16 mouse cellular contexts compared by ENCODE assay signal in genomic region chr10:43609958-43610357, GRCm38 (mm10). TPM values are rescaled to one million over a fixed set of nuclear protein-coding genes. Genes with fewer than 3 reads are reported as not detected.
DNase-seq lines count a peak whose midpoint lies in the region; ATAC-seq lines count a peak whose summit lies in the region.
"Had no signal": no experiment of that assay in that cellular context is flagged by ENCODE, and none has a peak within 500 bp of the region (broad histone marks: within the 10 kb centered on the region; RNA-seq: fewer than 3 reads in every experiment).

No protein-coding gene starts in this region.

- DNase-seq in kidney, postnatal 36 days: no peak
- peak; percentile 84 for DNase-seq in liver
- no peak for DNase-seq in adrenal gland, postnatal 10 days
- DNase-seq: cerebellum, postnatal 10 days; kidney, adult 11 months; kidney, postnatal 14 days; right cerebral cortex, postnatal 4 days had no signal

- no peak overlapping the region for H3K27ac ChIP-seq in kidney, embryonic 15.5 days
- H3K27ac ChIP-seq: hindbrain, embryonic 14.5 days; limb, embryonic 13.5 days; neural tube, embryonic 13.5 days had no signal

- no peak overlapping the region for H3K9ac ChIP-seq in kidney, embryonic 15.5 days
- H3K9ac ChIP-seq: hindbrain, embryonic 14.5 days; limb, embryonic 13.5 days; neural tube, embryonic 13.5 days had no signal

- H3K9me3 ChIP-seq in kidney, embryonic 15.5 days (replicated peaks): no peaks in the 10 kb centered on the region
- H3K9me3 ChIP-seq: limb, embryonic 13.5 days; neural tube, embryonic 13.5 days had no signal

- H3K36me3 ChIP-seq in kidney, embryonic 15.5 days: no peaks in the 10 kb centered on the region
- H3K36me3 ChIP-seq: limb, embryonic 13.5 days; neural tube, embryonic 13.5 days had no signal

- no peaks in the 10 kb centered on the region for H3K4me1 ChIP-seq in kidney, embryonic 15.5 days
- H3K4me1 ChIP-seq: neural tube, embryonic 13.5 days had no signal

- no peaks in the 10 kb centered on the region for H3K27me3 ChIP-seq in kidney, embryonic 15.5 days
- H3K27me3 ChIP-seq: limb, embryonic 13.5 days; neural tube, embryonic 13.5 days had no signal

- no peak overlapping the region for H3K4me3 ChIP-seq in kidney, embryonic 15.5 days (replicated peaks)
- H3K4me3 ChIP-seq: limb, embryonic 13.5 days; megakaryocyte, embryonic 14.5 days; neural tube, embryonic 13.5 days had no signal

- WGBS in kidney, embryonic 15.5 days: 65% methylated on average over 2 of the region's 2 CpGs

- 0 out of 2 replicates have a peak, but pooled peaks have one; percentile 66 for ATAC-seq in kidney, embryonic 15.5 days (replicated peaks; ENCODE audit: low FRiP score)
- peak; percentile 64 for ATAC-seq in erythroblast, adult 5-6 weeks (replicated peaks; ENCODE audit: low FRiP score, poor library complexity, severe bottlenecking)
- ATAC-seq in megakaryocyte progenitor cell, adult 5-6 weeks (replicated peaks; ENCODE audit: poor library complexity): peak; percentile 41
- no peak for ATAC-seq in monocyte, adult 5-6 weeks (replicated peaks; ENCODE audit: insufficient number of reproducible peaks, low FRiP score, low TSS enrichment, poor library complexity, severe bottlenecking)
- ATAC-seq: forebrain, embryonic 16.5 days had no signal

- H3K4me2 ChIP-seq in kidney, embryonic 15.5 days: no peak overlapping the region
- H3K4me2 ChIP-seq: hindbrain, embryonic 14.5 days; limb, embryonic 13.5 days; neural tube, embryonic 13.5 days had no signal

RNA-seq across cellular contexts. Expression of gene Cd24a, which starts 31.9 kb away (rescaled TPM):
- 425 and 436 TPM in 2 replicates for polyA plus RNA-seq in kidney, embryonic 15.5 days (2015; fragmentation: Nextera tagmentation; extraction: Ambion mirVana)
- 3,214 and 3,327 TPM in 2 replicates for total RNA-seq in erythroblast, adult 5-6 weeks (2015; ENCODE audit: low replicate concordance)
- total RNA-seq in erythroblast, adult 5-6 weeks (2017; ENCODE audit: low replicate concordance): 4,146 and 5,406 TPM in 2 replicates
- 540 and 612 TPM in 2 replicates for total RNA-seq in megakaryocyte progenitor cell, adult 5-6 weeks (2015)
- 427 and 442 TPM in 2 replicates for total RNA-seq in megakaryocyte progenitor cell, adult 5-6 weeks (2017)
- 46.3 to 319 TPM (median 299 TPM) in 3 replicates for total RNA-seq in monocyte, adult 5-6 weeks (2017)
- total RNA-seq in adrenal gland, postnatal 10 days (2021): 10 to 100 TPM; 59.7 to 91.7 TPM

Comparison
In these comparisons a context has a peak if more than half of its experiments do, and no peak if none do; other contexts are left out.
1. RNA of gene Cd24a, which starts 31.9 kb away (total RNA-seq): 3,214 to 5,406 TPM in erythroblast, adult 5-6 weeks; 427 to 612 TPM in megakaryocyte progenitor cell, adult 5-6 weeks, 46.3 to 319 TPM in monocyte, adult 5-6 weeks and 59.7 to 91.7 TPM in adrenal gland, postnatal 10 days; every median in the first group is over 4 times any median in the second.